Mouse (Mus musculus) retina, embryonic 14.5 days (tissue): ENCODE measurements around the gene Shank2.

ENCODE experiments used
- DNase-seq: peaks from one replicate; pipeline ENCODE4 v3.0.0-alpha.2; 2015; ENCODE audit warnings: low spot score

Gene Shank2

GRCm38 (mm10) chr7:144338694-144339093 is 337.0 kb downstream of the Shank2 start:
- no peak for DNase-seq

- DNase-seq: no peak
Measured at GRCm38 (mm10) chr7:144340376-144340775, 338.6 kb downstream of the Shank2 start.

DNA sequence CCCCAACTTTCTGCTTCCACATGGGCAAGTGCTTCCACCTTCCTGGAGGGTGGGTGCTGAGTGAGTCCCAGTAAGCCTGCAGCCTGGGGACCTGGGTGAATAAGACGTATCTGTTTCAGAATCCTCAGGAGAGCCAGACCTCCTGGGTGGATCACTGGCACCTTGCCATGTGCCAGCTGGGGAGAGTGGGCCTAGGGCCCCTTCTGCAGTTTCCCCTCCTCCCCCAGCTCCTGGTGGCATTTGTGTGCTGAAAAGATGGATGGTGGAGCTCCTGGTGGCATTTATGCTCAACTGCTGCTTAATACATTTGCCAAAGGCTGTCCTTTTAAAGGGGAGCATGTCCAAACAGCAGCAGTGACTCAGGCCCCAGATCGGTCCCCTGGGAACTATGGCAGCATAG is 364.4 kb downstream of the Shank2 start:
- no peak for DNase-seq

DNA sequence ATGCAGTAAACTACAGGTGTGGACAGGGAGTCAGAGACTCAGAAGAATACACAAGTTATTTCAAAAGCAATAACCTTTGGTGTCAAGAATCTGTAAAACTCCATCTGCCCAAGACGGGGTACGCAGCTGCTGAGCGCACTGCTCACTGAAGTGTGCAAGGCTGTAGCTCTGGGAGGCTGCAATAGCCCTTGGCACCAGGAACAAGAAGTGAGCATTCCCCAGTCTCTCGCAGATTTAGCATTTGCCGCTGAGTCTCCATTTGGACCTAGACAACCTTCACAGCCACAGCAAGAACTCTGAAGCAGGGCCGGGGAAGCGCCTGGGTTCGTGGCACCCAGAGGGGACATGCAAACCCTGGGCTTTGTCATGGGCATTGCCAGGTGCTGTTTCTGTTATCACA is 371.3 kb downstream of the Shank2 start:
- no peak for DNase-seq

DNA sequence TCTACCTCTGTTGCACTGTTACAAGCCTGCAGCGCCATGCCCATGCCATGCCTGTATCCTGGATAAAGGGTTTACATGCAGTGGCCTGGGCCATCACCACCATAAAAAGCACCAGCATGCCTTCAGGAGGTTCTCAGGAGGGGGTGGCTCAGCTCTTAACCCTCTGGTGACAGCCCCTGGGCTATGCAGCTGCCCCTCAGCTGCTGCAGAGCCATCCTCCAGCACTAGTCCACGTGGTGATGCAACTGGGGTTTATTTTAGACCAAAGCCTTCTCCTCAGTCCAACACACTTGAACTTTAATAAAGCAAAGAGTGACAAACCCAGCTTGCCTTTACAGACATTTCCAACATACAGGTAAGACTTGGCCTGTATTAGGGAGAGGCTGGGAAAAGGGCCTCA is 373.8 kb downstream of the Shank2 start:
- no peak for DNase-seq

DNA sequence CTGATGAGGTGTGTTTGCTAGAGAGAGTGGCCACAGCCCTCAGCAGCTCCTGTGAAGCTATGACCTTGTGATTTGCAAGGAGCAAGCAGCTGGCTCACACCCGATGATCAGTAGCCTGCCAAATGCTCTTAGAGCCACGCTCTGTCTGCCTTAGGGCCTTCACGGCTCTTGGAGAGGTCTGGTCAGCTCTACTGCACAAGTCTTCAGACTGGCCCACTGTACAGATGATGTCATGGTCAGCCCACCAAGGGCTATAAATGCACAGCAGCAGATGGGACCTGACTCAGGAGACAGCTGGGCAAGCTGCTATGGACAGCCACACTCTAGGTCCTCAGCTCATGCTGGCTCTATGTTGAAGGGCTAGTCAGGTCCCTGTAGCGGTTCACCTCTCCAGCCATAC is 376.5 kb downstream of the Shank2 start:
- DNase-seq: no peak

DNA sequence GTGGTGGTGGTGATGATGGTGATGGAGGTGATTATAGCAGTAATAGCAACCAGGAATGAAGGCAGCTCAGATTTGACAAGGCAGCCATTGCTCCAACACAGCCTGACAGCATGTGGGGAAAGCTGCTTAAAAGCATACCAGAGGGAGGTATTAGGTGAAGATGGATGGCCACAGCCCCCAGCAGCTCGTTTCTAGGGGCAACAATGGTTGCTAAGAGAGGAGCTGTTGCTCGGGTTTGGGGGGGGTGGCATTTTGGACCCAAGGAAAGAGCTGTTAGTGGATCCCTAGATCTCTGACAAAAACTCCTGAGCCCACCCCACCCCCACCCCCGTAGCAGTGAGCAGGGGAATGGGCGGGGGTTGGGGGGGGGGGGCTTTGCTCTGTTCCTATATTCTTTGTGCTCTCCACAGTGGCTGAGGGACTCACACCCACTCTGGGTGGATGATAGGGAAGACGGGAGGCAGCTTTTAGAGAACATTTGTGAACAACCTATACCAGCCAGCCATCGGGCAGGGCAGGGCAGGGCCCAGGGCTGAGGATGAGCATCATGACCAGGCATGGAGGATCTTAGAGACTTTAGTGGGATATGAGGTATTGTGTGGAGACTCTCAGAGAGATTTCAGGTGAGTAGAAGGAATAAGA is 377.6 kb downstream of the Shank2 start:
- no peak for DNase-seq

- DNase-seq: no peak
Measured at GRCm38 (mm10) chr7:144381588-144381987, 379.9 kb downstream of the Shank2 start.

GRCm38 (mm10) chr7:144387537-144387936 is 385.8 kb downstream of the Shank2 start:
- DNase-seq: no peak

DNA sequence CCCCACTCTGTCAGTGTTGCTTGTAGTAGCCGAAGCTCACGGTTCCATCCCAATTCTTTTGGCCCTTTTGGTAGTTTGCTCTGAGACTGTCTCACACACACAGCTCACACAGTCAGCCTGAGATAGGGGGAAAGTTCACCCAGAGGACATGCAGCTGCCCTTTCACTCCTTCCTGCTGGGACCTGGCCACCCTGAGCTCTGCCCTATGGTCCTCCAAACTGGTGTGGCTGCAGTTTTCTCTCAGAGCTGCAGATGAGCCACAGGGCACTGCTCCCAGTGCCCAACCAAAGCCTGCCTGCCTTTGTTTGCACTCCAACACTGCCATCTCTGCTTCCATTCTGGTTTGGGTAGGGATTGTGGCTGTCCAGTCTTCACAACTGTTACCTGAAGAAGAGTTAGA is 388.0 kb downstream of the Shank2 start:
- DNase-seq: no peak

GRCm38 (mm10) chr7:144390676-144391075 is 388.9 kb downstream of the Shank2 start:
- no peak for DNase-seq

DNA sequence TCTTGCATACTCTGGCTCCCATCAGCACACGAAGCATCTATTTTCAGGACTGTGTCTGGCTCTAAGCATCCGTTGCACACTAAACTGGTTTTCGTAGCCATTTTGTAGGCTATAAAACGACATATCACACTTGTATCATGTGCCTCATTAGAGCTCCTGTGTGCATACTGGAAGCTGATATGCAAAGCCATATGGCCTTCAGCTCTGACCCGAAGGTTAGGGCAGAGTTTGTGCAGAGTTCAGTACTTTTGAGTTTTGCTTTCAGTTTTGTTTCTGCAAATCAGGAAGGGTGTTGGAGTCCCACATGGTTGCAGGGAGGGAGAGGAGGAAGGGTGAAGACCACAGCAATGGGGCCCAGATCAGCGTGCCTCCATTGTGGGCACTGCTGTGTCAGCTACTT is 390.0 kb downstream of the Shank2 start:
- DNase-seq: no peak

- DNase-seq: no peak
Measured at GRCm38 (mm10) chr7:144402492-144402891, 400.8 kb downstream of the Shank2 start.

DNA sequence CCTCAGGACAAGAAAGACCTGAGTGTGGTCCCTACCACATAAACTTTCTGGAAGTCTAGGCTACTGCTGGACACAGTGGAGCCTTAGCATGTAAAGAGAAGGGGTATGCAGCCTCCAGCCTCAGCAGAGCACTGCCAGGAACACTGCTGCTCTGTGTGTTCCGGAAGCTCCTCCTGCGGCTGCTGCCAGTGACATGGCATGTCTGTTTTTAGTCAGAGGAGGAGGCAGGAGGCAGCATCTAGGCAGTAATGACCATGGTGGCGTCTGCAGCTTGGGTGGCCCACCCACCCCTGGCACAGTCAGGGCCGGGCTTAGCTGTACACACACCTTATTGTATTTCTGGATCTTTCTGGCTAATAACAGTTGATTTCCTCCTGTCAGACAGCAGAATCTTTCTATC is 405.9 kb downstream of the Shank2 start:
- DNase-seq: no peak

- no peak for DNase-seq
Measured at GRCm38 (mm10) chr7:144408464-144409000, 406.8 kb downstream of the Shank2 start.

- no peak for DNase-seq
Measured at GRCm38 (mm10) chr7:144409682-144410081, 408.0 kb downstream of the Shank2 start.

- DNase-seq: no peak
Measured at GRCm38 (mm10) chr7:144411967-144412906, 410.5 kb downstream of the Shank2 start.

- no peak for DNase-seq
Measured at GRCm38 (mm10) chr7:144414632-144415031, 412.9 kb downstream of the Shank2 start.

DNA sequence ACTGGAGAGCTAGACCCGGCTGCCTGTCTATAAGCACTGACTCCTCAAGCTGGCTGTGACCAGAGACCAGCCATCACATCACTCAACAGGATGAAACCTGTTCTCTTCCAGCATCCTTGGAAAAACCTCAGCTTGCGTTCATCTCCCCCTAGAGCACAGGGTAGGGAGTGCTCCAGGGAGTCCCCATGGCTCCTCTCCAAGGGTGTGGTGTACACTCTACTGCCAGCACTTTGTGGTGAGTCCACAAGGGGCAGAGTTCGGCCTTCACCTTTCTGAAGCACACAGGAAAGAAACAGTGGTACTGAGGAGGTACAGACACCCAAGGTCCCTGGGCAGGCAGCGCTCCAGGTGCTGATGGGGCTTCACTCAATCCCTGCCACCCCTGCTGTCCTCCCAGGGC is 414.1 kb downstream of the Shank2 start:
- DNase-seq: no peak

GRCm38 (mm10) chr7:144417234-144417633 is 415.5 kb downstream of the Shank2 start:
- DNase-seq: no peak

- DNase-seq: peak; percentile 66
Measured at GRCm38 (mm10) chr7:144417644-144418343, 416.1 kb downstream of the Shank2 start.

GRCm38 (mm10) chr7:144420552-144420951 is 418.8 kb downstream of the Shank2 start:
- no peak for DNase-seq

GRCm38 (mm10) chr7:144421478-144421877 is 419.8 kb downstream of the Shank2 start:
- DNase-seq: no peak
